Mouse (Mus musculus) cerebellum, postnatal 25 days (tissue): ENCODE data around the gene Ndufb6.
A peak's percentile ranks its signal among the peaks of the same experiment; 100 is the strongest.
"Not testable (repeated sequence)": the region's sequence is repeated elsewhere in the genome, so short reads cannot be mapped to it uniquely, and the experiment has no call there.

Experiments
- DNase-seq, 2 experiments: peaks; one replicate each; pipeline ENCODE4 v3.0.0; 2021; ENCODE audit warnings: mixed read lengths in 2 of 2

Gene Ndufb6

GRCm38 (mm10) chr4:40279276-40279900, at the start of gene Ndufb6:
Gene Ndufb6 (minus strand): TSS chr4:40279421.
- DNase-seq: peak; percentile 98 to 99

GRCm38 (mm10) chr4:40327161-40327560, 47.9 kb upstream of the Ndufb6 start:
- no peak for DNase-seq

GRCm38 (mm10) chr4:40324620-40325019, 45.4 kb upstream of the Ndufb6 start:
- no peak for DNase-seq

- no peak for DNase-seq
Observed at GRCm38 (mm10) chr4:40317404-40317803, 38.2 kb upstream of the Ndufb6 start.

- DNase-seq: no peak
Observed at GRCm38 (mm10) chr4:40313026-40313425, 33.8 kb upstream of the Ndufb6 start.

- DNase-seq: no peak
Observed at GRCm38 (mm10) chr4:40312213-40312612, 33.0 kb upstream of the Ndufb6 start.

GRCm38 (mm10) chr4:40310796-40311383, 31.7 kb upstream of the Ndufb6 start:
- DNase-seq: no peak

GRCm38 (mm10) chr4:40309682-40310081, 30.5 kb upstream of the Ndufb6 start:
- DNase-seq: no peak

GRCm38 (mm10) chr4:40302445-40303125, 23.4 kb upstream of the Ndufb6 start:
- DNase-seq: no peak

- peak; percentile 79 to 82 for DNase-seq
Observed at GRCm38 (mm10) chr4:40301076-40301789, 22.0 kb upstream of the Ndufb6 start.

GRCm38 (mm10) chr4:40299169-40299568, 19.9 kb upstream of the Ndufb6 start:
- DNase-seq: no peak

- DNase-seq: not testable (repeated sequence)
Observed at GRCm38 (mm10) chr4:40291511-40291910, 12.3 kb upstream of the Ndufb6 start.

GRCm38 (mm10) chr4:40289046-40289445, 9.8 kb upstream of the Ndufb6 start:
- DNase-seq: no peak

- DNase-seq: no peak
Observed at GRCm38 (mm10) chr4:40287415-40287814, 8.2 kb upstream of the Ndufb6 start.

- DNase-seq: peak; percentile 52 to 81
Observed at GRCm38 (mm10) chr4:40285582-40285981, 6.4 kb upstream of the Ndufb6 start.

GRCm38 (mm10) chr4:40278880-40279275, 343 bp downstream of the Ndufb6 start:
- DNase-seq: no peak

GRCm38 (mm10) chr4:40269430-40270032, 9.7 kb downstream of the Ndufb6 start, which contains the start of the genes Smim27 and Topors:
Gene Smim27 (plus strand): TSS chr4:40269579.
Gene Topors (minus strand): TSS chr4:40269850.
- peak; percentile 94 to 95 for DNase-seq

- peak in 1 of 2 experiments; percentile 38 for DNase-seq
Observed at GRCm38 (mm10) chr4:40268835-40269234, 10.4 kb downstream of the Ndufb6 start.

GRCm38 (mm10) chr4:40268204-40268813, 10.9 kb downstream of the Ndufb6 start:
- peak; percentile 83 to 88 for DNase-seq

- no peak for DNase-seq
Observed at GRCm38 (mm10) chr4:40267681-40268080, 11.5 kb downstream of the Ndufb6 start.

GRCm38 (mm10) chr4:40264321-40264720, 14.9 kb downstream of the Ndufb6 start:
- no peak for DNase-seq

GRCm38 (mm10) chr4:40254385-40255103, 24.7 kb downstream of the Ndufb6 start:
- DNase-seq: no peak
